Mouse (Mus musculus) granulocyte monocyte progenitor cell, adult 5-6 weeks (primary cell): ENCODE results near the gene Speer4f2. TPM values are rescaled to one million over a fixed set of nuclear protein-coding genes. Genes with fewer than 3 reads are reported as not detected.
A peak's percentile ranks its signal among the peaks of the same experiment; 100 is the strongest.
"Not testable (repeated sequence)": the region's sequence is repeated elsewhere in the genome, so short reads cannot be mapped to it uniquely, and the experiment has no call there.

Experiments
- ATAC-seq: replicated peaks from 2 replicates; pipeline ENCODE4 v1.8.0; 2016; ENCODE audit warnings: mild to moderate bottlenecking, moderate TSS enrichment, inconsistent platforms; ENCODE audit not compliant: poor library complexity, severe bottlenecking
- total RNA-seq, 2 experiments: library from RNA; stranded (forward) in 1 of 2; stranded (reverse) in 1 of 2; fragments of 200-712, 200-1000 nt in 1 of 2; fragments of >200 nt in 1 of 2; fragmentation: Nextera tagmentation in 1 of 2; gene quantifications; 2 replicates each; pipeline ENCODE4 v1.2.3; 2014 to 2017

The Speer4f2 gene
- total RNA-seq (2014; fragmentation: Nextera tagmentation) (not detected in 2 replicates), total RNA-seq (2017) (not detected in 2 replicates)

DNA sequence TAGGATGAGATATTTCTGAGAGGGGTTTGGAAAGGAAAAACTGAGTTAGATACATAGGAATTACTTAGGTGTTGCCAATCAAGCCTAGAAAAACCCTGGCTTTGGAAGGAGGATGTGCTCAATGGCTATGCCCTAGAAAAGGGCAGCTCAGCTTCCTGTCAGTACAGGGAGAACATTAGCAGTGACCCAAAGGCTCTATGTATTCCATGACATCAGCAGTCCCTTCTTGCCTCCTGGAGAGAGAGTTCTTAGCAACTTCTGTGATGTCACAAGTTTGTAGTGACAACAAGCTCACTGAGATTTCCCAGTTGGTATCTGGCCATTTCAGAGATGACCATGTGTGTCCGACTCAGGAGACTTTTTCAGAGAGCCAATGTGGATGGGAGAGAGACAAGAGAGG is at the start of gene Speer4f2:
Gene Speer4f2, plus strand, starts transcription at position 301 of the 400 bp plus-strand sequence.
- not testable (repeated sequence) for ATAC-seq

DNA sequence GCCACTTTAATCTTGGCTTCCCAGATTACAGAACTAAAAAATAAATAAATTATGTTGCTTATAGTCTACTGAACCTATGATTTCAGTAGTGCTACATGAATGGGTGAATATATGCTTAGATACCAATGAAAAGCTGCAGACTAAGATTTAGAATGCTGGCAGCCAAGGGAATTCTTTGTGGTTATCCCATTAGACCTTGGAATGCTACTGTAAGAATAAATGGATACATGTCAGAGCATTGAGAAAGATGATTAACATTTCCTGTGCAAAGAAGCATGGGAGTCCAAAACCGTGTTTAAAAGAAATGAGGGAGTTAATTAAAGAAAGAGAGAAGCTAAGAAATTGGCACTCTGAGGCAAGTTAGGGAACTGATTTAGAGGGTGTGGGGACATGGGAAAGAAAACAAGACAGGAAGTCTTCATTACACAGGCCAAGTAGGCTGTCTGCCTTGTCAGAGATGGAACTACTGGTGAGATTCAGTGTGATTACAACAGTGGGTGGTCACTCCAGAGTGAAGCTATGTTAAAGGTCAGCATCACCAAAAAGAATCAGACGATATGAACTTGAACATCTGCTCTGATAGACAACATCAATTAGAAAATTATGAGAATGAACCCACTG is 43.9 kb upstream of the Speer4f2 start:
- no peak for ATAC-seq

DNA sequence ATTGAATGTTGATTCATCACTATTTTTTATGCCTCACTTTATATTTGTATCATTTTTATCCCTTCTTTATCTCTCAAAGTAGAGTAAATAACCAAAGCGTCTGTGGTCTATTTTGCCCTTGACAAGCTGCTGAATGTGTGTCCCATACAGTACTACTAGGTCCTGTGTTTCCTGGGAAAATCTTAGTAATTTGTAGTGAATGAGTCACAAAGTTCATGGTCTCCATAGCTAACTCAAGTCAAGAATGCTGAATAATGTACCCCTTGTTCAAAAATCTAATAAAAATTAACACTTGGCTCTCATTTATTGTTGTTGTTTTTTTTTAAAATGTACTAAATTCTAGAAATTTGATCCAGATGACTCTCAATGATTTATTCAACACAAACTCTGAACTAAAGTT is 38.1 kb upstream of the Speer4f2 start:
- no peak for ATAC-seq

DNA sequence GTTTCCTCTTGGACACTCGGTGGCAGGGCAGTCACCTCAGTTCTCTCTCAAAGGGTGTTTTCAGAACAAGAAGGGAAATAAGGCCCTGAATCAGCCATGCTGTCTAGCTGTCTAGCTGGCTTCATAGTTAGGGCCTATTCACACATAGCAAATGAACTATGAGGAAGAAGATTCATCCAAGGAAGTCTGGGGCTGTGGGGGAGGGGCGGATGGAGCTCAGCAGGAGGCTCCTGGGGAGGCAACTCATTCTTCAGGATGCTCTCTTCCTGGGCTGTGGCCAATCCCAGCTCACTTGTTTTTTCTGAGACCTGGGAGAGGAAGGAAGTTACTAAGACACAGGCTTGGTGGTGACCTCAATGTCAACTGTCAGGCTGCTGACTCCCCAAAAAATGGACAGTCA is 27.2 kb upstream of the Speer4f2 start:
- ATAC-seq = not testable (repeated sequence)

DNA sequence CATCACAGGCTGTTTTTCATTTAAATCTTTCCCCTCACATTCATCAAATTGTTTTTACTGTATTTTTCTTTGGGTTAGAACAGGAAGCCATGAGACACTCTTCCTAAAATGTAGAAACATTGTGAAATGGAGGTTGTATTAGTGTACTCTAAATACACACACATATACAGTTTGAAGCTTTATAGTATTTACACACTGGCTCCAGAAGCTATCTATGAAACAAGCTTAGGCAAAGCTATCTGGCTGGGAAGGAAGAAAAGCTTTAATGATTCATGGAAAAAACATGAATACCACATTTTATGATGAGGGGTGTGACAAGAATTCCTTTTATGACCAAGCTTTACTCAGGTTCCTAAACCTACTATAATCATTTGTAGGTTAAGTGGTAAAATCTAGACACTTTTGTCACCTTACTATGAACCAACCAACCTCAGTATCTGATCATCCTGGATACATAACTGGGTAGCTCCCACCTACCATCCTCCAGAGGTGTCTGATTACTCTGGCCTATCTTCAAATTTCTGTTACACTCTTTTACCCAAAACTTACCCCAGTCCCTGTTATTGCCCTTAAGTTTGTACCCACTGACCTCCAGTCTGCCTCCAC is 13.5 kb upstream of the Speer4f2 start:
- no peak for ATAC-seq

DNA sequence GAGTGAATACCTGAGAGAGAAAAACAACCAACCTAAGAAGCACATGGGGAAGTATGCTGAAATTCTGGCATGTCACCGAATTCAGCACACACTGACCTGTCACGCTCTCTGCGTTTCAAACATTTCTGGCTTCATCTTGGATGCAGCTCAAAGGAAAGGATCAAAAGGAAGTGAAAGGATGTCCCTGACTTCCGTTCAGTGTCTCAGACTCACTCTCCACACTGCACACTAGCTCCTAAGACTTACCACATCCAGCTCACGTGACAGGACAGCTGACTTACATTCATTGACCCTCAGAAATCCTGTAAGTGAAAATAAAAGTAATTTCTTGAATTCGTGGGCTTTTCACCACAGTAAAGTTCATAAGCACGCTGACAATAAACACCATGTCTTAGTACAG is 16.9 kb downstream of the Speer4f2 start:
- peak; percentile 92 for ATAC-seq

DNA sequence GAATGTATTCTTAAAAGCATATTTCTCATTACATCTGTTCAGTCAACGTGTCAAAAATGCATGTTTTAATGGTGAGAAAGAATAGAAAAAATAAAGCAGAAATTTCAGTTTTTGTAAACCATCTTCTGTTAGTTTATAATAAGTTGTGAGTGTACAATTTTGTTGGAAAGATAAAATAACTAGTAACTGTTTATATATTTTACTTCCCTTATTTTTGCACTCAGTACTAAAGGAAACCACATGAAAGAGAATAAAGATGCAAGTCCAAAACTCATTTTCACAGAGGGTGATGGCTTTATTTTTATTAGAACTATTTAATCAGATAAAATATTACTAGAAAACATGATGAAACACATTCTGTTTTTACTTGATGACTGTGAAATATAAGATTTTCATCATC is 18.2 kb downstream of the Speer4f2 start:
- ATAC-seq = no peak

DNA sequence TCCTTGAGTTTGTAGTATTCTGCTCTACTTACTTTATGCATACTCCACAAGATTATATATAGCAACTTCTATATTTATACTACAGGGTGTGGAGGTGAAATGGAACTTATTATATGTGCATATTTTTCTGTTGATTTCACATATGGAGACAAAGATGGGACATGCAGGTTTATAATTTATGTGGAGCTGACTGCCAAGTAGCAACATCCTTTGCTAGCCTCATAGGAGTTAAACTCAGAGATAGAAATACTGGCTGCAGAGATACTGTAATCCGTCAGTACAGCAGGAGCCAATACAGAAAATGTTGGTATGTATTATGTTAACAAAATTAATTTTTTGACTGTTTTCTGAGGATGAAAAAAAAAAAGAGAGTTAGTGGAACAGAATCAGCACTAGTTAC is 27.6 kb downstream of the Speer4f2 start:
- no peak for ATAC-seq

DNA sequence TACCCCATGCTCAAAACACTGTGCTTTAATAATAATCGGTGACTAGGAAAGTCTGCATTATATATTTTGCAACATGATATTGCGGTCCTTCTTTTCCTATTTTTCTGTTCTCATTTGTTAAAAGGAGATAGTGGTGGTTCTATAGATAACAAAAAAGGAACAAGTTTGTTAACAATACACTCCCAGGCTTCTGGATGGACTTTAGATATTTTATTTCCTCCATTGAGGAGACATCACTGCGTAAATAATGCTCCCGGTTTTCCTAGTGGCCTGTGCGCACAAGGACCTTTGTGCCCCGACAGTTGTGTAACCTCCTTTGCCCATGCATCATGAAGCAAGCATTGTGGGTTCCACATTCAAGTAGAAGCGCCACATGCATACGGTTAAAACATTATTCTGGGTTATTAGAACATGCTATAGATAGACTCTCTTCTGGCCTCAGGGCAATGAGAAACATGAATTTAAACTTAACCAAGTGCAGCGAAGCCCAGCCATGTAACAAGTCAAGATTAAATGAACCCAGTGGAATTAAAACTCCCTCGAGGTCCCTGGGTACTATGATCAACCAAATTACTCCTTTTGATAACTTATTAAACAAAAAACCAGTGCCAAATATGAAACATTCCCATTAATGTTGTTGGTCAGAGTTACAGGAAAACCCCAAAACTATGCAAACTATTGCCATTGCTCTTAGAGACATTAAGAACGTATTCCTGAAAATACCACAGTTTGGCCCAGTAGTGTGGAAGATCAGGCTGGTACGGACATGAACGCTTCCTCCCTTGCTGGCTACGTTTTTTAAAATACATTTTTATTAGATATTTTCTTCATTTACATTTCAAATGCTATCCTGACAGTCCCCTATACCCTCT is 28.5 kb downstream of the Speer4f2 start:
- ATAC-seq = no peak

DNA sequence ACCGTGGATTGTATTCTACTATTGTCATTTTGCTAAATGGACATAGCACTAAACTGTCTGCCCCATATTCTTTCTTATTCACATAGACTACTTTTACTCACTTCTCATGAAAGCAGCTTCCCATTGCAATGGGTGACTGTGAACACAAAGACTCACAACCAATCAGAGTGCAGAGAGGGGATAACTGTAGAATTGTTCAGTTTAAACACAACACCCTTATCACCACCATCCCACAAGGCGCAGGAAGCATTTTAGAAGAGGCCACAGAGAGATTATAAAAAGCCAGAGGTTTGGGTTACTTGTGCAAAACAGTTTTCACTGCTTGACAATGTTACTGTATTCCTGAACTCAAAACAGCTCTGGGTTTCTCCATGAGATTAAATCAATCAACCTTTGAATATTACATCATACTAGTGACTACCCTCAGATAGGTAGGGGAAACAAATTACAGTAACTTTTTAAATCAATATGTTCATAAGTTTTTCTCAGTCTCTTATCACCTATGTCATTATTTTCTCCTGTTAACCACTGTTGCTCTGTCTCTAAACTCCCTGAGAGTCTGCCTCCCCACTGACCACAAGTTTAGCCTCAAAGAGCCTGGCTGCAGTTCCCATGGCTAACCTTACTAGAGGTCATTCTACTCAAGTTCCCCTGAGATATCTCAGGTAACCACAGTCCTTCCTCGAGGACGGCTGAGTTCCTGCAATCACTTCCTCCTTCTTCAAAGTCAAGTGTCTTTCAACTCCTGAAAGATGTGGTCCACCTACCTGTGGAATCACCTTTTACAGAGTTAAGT is 29.5 kb downstream of the Speer4f2 start:
- peak; percentile 65 for ATAC-seq

DNA sequence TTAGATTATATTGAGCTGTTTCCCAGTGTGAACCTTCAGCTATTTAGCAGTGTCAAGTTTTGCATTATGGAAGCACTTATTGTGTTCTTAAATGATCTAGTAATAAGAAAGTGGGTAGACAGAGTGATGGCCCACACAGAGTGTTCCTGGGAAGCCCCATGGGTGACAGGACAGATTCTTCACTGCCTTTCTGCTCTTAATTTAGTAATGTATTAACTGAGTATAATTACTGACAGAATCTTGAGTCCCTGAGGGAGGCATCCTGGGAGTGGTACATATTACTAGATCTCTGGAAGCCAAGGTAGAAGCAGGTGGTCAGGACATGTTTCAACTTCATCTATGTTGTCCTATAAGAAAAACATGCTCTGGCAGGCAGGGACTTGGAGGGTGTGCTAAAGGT is 30.6 kb downstream of the Speer4f2 start:
- ATAC-seq = no peak

DNA sequence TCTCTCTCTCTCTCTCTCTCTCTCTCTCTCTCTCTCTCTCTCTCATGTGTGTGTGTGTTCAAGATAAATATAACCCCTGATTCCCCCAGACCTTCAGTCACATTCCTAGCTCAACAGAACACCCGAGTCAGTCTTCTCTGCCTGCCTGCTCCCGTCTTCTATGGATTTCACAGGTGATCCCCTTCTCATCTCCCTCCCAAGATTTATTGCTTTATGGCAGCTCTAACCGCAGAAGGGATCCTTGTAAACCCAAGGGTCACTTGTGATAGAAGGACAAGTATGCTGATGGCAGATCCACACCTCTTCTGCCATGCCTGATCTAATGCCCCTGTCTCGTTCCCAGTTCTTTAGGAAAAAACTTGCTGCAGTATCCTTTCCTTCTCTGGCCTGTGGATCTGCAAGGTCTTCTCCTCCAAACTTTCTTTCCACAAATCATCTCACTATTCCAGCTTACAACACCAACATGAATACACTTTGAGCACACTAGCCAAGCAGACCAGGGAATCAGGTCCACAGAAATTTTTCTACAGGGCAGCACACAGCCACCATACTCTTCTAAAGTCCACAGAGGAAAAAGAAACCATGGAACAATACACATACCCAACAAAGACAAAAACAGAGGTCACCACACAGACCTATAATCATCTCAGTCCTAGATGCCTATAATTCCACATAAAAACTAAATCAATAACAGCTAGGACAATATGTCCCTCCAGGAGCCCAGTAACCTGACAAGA is 36.1 kb downstream of the Speer4f2 start:
- ATAC-seq = no peak

DNA sequence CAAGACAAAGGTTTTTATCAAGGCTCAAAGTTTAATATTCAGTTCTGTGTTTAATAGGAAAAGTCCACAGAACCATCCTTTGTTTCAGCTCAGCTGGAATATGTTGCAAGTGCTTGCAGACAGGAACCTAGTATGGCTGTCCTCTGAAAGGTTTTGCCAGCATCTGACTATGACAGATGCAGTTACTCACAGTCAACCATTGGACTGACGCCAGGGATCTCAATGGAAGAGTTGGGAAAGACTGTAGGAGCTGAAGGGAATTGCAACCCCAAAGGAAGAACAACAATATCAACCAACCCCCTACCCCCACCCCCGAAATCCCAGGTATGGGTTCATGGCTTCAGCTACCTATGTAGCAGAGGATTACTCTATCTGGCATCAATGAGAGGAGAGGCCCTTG is 44.2 kb downstream of the Speer4f2 start:
- ATAC-seq = no peak

DNA sequence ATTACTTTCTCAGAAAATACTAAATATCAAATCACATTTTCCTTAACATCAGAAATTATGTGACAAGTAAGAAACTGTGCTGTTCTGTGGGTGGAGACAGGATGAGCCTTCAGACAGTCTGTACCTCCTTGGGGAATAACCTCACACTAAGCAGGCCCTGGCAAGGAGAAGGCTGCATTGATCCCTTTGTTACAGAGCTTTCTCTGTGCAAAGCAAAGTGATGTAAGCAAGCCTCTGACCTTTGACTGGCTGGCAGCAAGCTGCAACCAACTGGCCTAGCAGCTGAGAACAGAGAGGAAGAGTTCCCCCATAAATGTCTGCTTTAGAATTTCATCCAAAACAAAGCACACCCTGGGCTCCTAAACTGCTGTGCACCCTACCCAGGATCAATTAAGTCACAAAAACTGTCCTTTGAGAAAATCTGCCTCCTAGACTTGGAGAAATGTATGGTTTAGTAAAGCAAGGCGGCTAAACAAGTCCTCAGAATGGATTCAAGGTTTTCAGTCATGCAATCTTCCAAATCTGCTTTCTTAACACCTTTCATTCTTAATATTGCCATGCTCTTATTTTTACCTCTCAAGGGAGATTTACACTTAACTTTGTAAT is 46.3 kb downstream of the Speer4f2 start:
- no peak for ATAC-seq

DNA sequence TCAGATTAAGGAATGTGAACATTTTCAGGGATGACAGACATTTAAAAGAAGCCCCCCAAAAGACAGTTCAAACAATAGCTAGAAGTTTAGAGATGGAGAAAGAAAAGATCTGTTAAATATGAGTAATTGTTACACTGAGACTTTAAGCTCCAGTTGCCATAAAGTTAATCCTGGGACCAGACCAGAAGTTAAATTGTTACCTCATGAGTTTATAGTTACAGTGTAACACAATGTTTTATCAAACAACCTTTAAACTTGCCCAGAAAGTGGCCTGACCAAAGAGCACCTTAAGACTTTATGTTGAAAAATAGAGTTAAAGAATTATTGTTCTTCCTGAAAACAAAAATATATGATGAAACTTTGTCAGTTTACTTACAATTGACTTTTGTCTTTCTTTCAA is 46.9 kb downstream of the Speer4f2 start:
- no peak for ATAC-seq

DNA sequence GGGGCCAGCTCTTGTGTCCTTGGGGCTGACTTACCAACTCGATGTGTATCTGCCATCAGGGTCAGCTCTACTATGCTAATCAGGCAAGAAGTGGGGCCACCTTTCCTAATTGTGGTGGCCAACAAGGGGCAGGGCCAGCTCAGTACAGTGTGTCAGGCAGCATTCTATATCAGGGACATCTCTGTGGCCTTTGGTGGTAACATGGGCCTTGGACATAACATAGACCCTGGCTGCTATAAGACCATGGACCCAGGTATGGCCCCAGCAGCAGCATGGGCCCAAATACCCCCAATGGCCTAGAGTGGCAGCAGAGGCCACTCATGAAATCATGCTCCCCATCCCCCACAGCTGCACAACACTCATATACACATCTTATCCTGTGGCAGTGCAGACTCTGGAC is 49.2 kb downstream of the Speer4f2 start:
- no peak for ATAC-seq

DNA sequence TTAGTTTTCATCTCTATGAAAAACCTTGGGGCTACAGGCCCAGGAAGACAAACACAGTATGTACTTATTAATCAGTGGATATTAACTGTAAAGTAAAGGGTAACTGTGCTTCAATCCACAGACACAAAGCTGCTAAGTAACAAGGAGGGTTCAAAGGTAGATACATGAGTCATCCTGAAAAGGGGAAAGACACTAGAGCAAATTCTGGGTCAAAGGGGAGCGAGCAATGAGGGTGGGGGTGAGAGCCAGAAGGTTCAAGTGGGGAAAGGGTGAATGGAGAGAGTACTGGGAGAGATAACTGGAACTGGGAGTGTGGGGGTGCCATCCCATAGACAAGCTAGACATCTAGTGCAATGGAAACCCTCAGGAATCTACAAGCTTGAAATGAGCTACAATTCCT is 54.0 kb downstream of the Speer4f2 start:
- no peak for ATAC-seq
